Mouse (Mus musculus): Measurements from ENCODE around the gene Fam168a. TPM values are rescaled to one million over a fixed set of nuclear protein-coding genes. Genes with fewer than 3 reads are reported as not detected.

The Fam168a gene
- total and polyA plus RNA-seq, 3 experiments = 3.1 to 19.2 TPM; not detected in 1

DNA sequence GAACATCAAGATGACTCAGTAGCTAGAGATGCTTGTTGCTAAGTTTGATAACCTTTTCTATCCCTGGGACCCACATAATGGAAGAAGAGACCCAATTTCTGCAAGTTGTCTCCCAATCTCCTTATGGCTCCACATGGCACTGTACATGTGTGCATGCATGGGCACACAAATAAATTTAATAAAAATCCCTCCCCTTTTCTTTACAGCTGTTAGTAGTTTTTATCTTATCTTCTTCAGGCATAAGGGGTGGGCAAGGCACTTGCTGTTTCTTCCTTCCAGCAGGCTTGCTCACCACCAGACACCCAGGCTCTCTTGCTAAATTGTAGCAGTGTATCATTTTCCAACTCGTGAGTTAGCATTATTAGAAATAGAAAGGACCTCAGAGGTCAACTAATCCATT is 79.6 kb downstream of the Fam168a start:
- no peak for TF ChIP-seq CHD1 (IDR thresholded peaks at IDR 0.05; ENCODE audit: low read depth, low read length)
- TF ChIP-seq ELF1 (IDR thresholded peaks at IDR 0.05; ENCODE audit: low read depth, low read length) = no peak
- no peak for TF ChIP-seq UBTF (IDR thresholded peaks at IDR 0.05; ENCODE audit: borderline replicate concordance, insufficient read depth, low read depth, low read length)
- TF ChIP-seq MXI1 (IDR thresholded peaks at IDR 0.05; ENCODE audit: low read depth, low read length) = peak; percentile 84
- TF ChIP-seq ZNF384 (IDR thresholded peaks at IDR 0.05; ENCODE audit: low read depth, low read length) = no peak
- TF ChIP-seq MYB (IDR thresholded peaks at IDR 0.05; ENCODE audit: low read depth, low read length) = no peak
- TF ChIP-seq RAD21 (IDR thresholded peaks at IDR 0.05; ENCODE audit: low read depth, low read length) = no peak
- TF ChIP-seq HCFC1 (IDR thresholded peaks at IDR 0.05; ENCODE audit: low read depth, low read length) = no peak
- no peak for TF ChIP-seq ZMIZ1 (IDR thresholded peaks at IDR 0.05; ENCODE audit: low read depth, low read length)
- TF ChIP-seq MAFK (IDR thresholded peaks at IDR 0.05; ENCODE audit: borderline replicate concordance, low read depth, low read length) = no peak
- TF ChIP-seq NRF1 (IDR thresholded peaks at IDR 0.05; ENCODE audit: insufficient read depth, low read depth, low read length, poor library complexity, severe bottlenecking) = no peak
- no peak for TF ChIP-seq RCOR1 (IDR thresholded peaks at IDR 0.05; ENCODE audit: low read depth, low read length)
- no peak for TF ChIP-seq BHLHE40 (IDR thresholded peaks at IDR 0.05; ENCODE audit: borderline replicate concordance, low read depth, low read length)
- TF ChIP-seq EP300 (IDR thresholded peaks at IDR 0.05; ENCODE audit: low read depth in 1 of 2, low read length in 2 of 2) = peak; percentile 72 to 80
- no peak for TF ChIP-seq MEF2A (IDR thresholded peaks at IDR 0.05; ENCODE audit: extremely low read depth, insufficient replicate concordance, low read depth, low read length, poor library complexity, severe bottlenecking)
- peak; percentile 91 for TF ChIP-seq GATA1 (IDR thresholded peaks at IDR 0.05; ENCODE audit: low read depth, low read length)
- peak; percentile 91 for TF ChIP-seq ETS1 (IDR thresholded peaks at IDR 0.05; ENCODE audit: low read depth, low read length)
- TF ChIP-seq MAX (IDR thresholded peaks at IDR 0.05; ENCODE audit: low read length) = peak; percentile 37; the same call in 1 of the 2 replicates
- TF ChIP-seq POLR2A (IDR thresholded peaks at IDR 0.05; ENCODE audit: control insufficient read depth in 1 of 2, insufficient read depth in 1 of 2, low read depth in 1 of 2, low read length in 2 of 2, poor library complexity in 1 of 2) = no peak
- TF ChIP-seq ZC3H11A (IDR thresholded peaks at IDR 0.05; ENCODE audit: low read depth, low read length) = no peak
- TF ChIP-seq POLR2AphosphoS5 (IDR thresholded peaks at IDR 0.05; ENCODE audit: borderline replicate concordance, low read depth, low read length) = no peak
- TF ChIP-seq CHD2 (IDR thresholded peaks at IDR 0.05; ENCODE audit: low read length) = no peak
- no peak for TF ChIP-seq E2F4 (IDR thresholded peaks at IDR 0.05; ENCODE audit: borderline replicate concordance, low read depth, low read length)
- TF ChIP-seq POLR2AphosphoS2 (IDR thresholded peaks at IDR 0.05; ENCODE audit: low read length) = no peak
- TF ChIP-seq TAL1 (IDR thresholded peaks at IDR 0.05; ENCODE audit: low read length) = peak; percentile 79
- no peak for TF ChIP-seq MAZ (IDR thresholded peaks at IDR 0.05; ENCODE audit: low read depth, low read length)
- no peak for TF ChIP-seq GABPA (IDR thresholded peaks at IDR 0.05; ENCODE audit: low read depth, low read length)
- no peak for TF ChIP-seq USF2 (IDR thresholded peaks at IDR 0.05; ENCODE audit: borderline replicate concordance in 1 of 2, insufficient read depth in 1 of 2, low read depth in 1 of 2, low read length in 2 of 2)
- peak; percentile 63; the same call in 1 of the 2 replicates for TF ChIP-seq MYC (IDR thresholded peaks at IDR 0.05; ENCODE audit: low read depth, low read length)
- no peak for TF ChIP-seq CTCF (IDR thresholded peaks at IDR 0.05 in 2 of 3, conservative IDR thresholded peaks at IDR 0.05 in 1 of 3; ENCODE audit: control insufficient read depth in 1 of 3, insufficient read depth in 1 of 3, low read depth in 2 of 3, low read length in 3 of 3, poor library complexity in 1 of 3, severe bottlenecking in 1 of 3)
- no peak for TF ChIP-seq KAT2A (conservative IDR thresholded peaks at IDR 0.05; ENCODE audit: low read depth, low read length)
- TF ChIP-seq SMC3 (IDR thresholded peaks at IDR 0.05; ENCODE audit: low read depth, low read length) = no peak
- TF ChIP-seq SIN3A (IDR thresholded peaks at IDR 0.05; ENCODE audit: low read length) = peak; percentile 68
- TF ChIP-seq TCF12 (IDR thresholded peaks at IDR 0.05; ENCODE audit: low read depth, low read length) = peak; percentile 83
- 0 out of 2 replicates have a peak, but pooled peaks have one; percentile 19 for TF ChIP-seq TBP (IDR thresholded peaks at IDR 0.05; ENCODE audit: low read depth, low read length)
- no peak for TF ChIP-seq USF1 (IDR thresholded peaks at IDR 0.05; ENCODE audit: low read depth, low read length)
- no peak for TF ChIP-seq ZKSCAN1 (IDR thresholded peaks at IDR 0.05; ENCODE audit: low read depth, low read length)
- Histone ChIP-seq H3K4me3 (ENCODE audit: control insufficient read depth in 1 of 2, insufficient read depth in 1 of 2, low read depth in 2 of 2, low read length in 2 of 2) (no peak overlapping the region), H3K9ac (ENCODE audit: control insufficient read depth, low read depth, low read length, poor library complexity, severe bottlenecking) (no peak overlapping the region)

More for the DNA sequence above, 79.6 kb downstream of the Fam168a start:
- Histone ChIP-seq H3K9me3 (replicated peaks; ENCODE audit: insufficient read depth, low read length) (no peaks in the 10 kb centered on the region), H3K79me2 (ENCODE audit: control insufficient read depth, insufficient read depth, low read length, poor library complexity) (no peaks in the 10 kb centered on the region), H3K27me3 (ENCODE audit: control insufficient read depth in 1 of 2, insufficient read depth in 2 of 2, low read length in 2 of 2) (no peaks in the 10 kb centered on the region), H3K36me3 (ENCODE audit: control insufficient read depth in 1 of 2, insufficient read depth in 2 of 2, low read length in 2 of 2) (peaks cover 0 to 41% of the 10 kb centered on the region in 2 experiments; a peak in 2 of 4 replicates), H3K4me1 (ENCODE audit: control insufficient read depth in 1 of 2, insufficient read depth in 2 of 2, low read length in 2 of 2) (peaks cover 22 to 30% of the 10 kb centered on the region in 2 experiments), H3K27ac (ENCODE audit: control insufficient read depth, low read depth, low read length) (peak overlapping the region; percentile 3; the same call in 1 of the 2 replicates)
- DNase-seq (ENCODE audit: low read depth, low spot score) = peak; percentile 70
